Mouse (Mus musculus) heart, postnatal 14 days (tissue): ENCODE results near the gene Tecr. TPM values are rescaled to one million over a fixed set of nuclear protein-coding genes. Genes with fewer than 3 reads are reported as not detected.

Source experiments
- DNase-seq, 2 experiments: peaks; one replicate each; pipeline ENCODE4 v3.0.0; 2021 to 2022
- intact Hi-C: fragments of 180-260 bp; cut with DNase I; formaldehyde crosslinking; loops from one replicate; pipeline ENCODE4 v1.15.1; 2025
- long read RNA-seq, 2 experiments: library from polyadenylated mRNA; stranded (forward); transcript quantifications; one replicate each; pipeline ENCODE4 v2.0.0; 2021
- total RNA-seq, 2 experiments: library from RNA; stranded (reverse); gene quantifications; 2 replicates each; pipeline ENCODE4 v1.2.3; 2021

The Tecr gene
- total RNA-seq = 100 to 1,000 TPM; 184 to 210 TPM
- long read RNA-seq, experiment 1, transcript Tecr-201 (13 exons, 1,158 nt) = major isoform, 204 of 366 reads
- long read RNA-seq, experiment 1, transcript Tecr-203 (12 exons, 1,120 nt) = minor isoform, 71 of 366 reads
- long read RNA-seq, experiment 1, partial matches to known transcripts = 76 of 366 reads
- long read RNA-seq, experiment 1, other reads (novel, unspliced or antisense) = 14 of 366 reads
- long read RNA-seq, experiment 2, transcript Tecr-201 (13 exons, 1,158 nt) = major isoform, 156 of 279 reads
- long read RNA-seq, experiment 2, transcript Tecr-203 (12 exons, 1,120 nt) = minor isoform, 65 of 279 reads
- long read RNA-seq, experiment 2, partial matches to known transcripts = 45 of 279 reads
- long read RNA-seq, experiment 2, other reads (novel, unspliced or antisense) = 13 of 279 reads

- DNase-seq = peak; percentile 100
- intact Hi-C loops = loop anchor here (2.0 to 5.0 kb wide), 2 partner anchors 41 to 43 kb away; partner anchors contain the start of gene Ndufb7
Measured at GRCm38 (mm10) chr8:83607661-83608397, at the start of gene Tecr, which contains the start of gene Dnajb1. TSS of gene Tecr (minus strand) at chr8:83607971. TSS of gene Dnajb1 (plus strand) at chr8:83608193.

- intact Hi-C loops = no loop called here
- no peak for DNase-seq
Measured at GRCm38 (mm10) chr8:83656484-83657246, 48.9 kb upstream of the Tecr start.

- no peak for DNase-seq
- intact Hi-C loops = no loop called here
Measured at GRCm38 (mm10) chr8:83656043-83656442, 48.3 kb upstream of the Tecr start.

DNA sequence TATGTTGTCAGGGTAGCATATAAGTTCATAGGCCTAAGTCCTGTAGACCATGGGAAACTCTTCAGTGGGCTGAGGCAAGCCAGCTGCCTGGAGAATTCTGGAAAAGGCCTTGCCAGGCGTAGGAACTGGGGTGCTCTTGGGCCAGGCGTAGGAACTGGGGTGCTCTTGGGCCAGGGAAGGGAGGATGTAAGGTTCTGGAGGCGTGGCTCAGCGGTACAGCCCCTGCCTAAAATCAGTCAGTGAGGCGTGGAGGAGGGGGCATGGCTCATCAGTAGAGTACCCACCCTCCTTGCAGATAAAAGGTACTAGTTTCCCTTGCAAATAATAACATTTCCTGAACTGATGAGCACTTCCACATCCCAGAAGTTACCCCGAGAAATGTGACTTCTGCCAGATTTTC, 47.0 kb upstream of the Tecr start:
- no peak for DNase-seq
- intact Hi-C loops = no loop called here

DNA sequence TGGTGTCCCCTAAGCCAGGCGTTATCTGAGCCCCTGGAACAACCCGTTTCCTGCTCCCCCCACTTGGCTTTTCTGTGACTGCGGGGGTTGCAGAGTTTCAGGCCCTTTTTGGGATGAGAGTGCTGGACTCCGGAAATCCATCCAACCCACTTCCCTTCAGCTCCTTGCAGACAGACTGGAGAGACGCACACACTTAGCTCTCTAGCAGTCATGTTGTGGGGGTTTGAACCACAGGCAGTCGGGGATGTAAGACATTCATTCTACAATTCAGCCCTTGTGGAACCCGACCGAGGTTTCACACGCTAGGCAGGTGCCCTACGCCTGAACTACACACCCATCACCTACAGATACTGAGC, 45.9 kb upstream of the Tecr start:
- intact Hi-C loops = no loop called here
- DNase-seq = no peak

- intact Hi-C loops = no loop called here
- DNase-seq = peak in 1 of 2 experiments; percentile 35
Measured at GRCm38 (mm10) chr8:83652744-83653661, 45.2 kb upstream of the Tecr start.

DNA sequence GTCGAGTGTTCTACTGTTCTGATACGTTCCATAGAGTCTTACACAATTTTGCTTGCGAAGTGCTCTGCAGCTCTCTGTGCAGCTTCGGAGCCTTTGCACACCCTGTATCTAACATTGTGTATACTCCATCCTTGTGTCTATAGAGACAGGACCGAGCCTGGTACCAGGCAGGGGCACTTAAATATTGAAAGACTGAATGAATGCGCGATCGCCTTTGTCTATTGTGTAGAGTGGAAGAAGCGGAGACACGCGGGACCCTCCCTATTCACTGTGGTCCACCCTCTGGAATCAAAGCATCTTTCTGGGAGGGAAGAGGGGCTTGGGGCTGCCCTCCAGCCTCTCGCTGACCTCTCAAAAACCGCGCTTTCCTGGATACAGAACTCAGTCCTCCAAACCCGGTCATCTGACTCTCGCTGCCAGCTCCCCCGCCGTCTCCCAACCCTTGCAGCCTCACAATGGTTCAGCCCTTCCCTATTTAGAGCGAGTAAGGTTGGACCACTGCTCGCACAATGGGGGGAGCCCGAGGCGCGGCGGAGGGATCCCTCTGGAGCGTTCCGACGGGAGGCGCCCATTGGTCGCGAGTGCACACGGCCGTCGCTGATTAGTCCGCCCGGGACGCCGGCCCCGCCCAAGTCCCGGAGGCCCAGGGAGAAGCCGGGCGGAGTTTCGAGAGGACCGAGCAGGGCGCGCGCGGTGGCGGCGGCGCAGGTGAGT, 44.4 kb upstream of the Tecr start, which contains the start of gene Gipc1:
Gipc1 (plus strand) TSS at position 648 of the 714 bp plus-strand sequence.
- intact Hi-C loops = no loop called here
- DNase-seq = peak; percentile 95

DNA sequence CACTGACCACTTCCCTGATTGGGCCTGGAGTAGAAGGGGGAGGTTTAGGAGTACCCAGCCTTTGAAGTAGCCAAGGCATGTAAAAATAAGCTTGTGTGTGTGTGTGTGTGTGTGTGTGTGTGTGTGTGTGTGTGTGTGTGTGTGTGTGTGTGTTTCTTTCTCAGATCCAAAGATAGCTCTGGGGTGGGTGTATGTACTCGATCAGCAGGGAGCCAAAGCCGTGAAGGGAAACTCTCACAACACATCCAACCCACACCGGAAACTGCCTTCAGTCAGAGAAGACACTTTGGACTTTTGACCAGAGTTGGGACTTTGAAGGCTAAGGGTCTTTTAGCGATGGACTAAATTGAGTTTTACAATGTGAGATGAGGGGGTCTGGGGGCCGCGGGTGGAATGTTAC, 41.9 kb upstream of the Tecr start:
- no peak for DNase-seq
- intact Hi-C loops = loop anchor here (2.0 kb wide), 1 partner anchor 41 kb away; the partner anchor contains the start of gene Dnajb1

DNA sequence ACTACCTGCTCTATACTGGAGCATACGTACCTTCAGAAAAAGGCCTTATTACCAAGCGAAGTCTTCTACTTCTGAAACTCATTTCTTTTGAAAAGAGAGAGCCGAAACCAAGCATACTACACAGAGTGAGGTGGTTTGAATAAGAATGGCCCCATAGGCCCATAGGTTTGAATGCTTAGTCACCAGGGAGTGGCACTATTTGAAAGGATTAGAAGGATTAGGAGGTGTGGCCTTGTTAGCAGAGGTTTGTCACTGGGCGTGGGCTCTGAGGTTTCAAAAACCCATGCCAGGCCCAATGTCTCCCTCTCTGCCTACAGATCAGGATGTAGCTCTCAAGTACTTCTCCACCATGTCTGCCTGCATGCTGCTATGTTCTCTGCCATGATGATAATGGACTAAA, 40.3 kb upstream of the Tecr start:
- no peak for DNase-seq
- intact Hi-C loops = no loop called here

DNA sequence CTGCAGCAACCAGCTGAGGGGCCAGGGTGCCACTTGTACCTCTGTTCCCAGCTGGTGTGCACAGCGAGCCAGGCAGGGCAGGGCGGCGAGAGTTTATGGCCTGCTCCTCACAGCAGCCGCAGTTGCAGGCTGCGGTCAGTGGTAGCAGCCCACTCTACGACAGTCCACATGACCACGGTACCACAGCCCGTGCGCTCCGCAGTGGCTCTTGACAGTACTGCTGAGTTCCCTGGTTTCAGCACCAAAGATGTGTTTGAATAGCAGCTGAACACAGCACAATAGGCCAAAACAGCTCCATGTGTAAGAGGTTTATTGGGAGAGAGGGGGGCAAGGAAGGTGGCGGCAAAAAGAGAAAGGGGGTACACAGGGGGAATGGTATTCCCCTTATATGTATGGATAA, 39.7 kb upstream of the Tecr start:
- intact Hi-C loops = no loop called here
- no peak for DNase-seq

GRCm38 (mm10) chr8:83639649-83640048, 31.9 kb upstream of the Tecr start:
- intact Hi-C loops = no loop called here
- DNase-seq = no peak

DNA sequence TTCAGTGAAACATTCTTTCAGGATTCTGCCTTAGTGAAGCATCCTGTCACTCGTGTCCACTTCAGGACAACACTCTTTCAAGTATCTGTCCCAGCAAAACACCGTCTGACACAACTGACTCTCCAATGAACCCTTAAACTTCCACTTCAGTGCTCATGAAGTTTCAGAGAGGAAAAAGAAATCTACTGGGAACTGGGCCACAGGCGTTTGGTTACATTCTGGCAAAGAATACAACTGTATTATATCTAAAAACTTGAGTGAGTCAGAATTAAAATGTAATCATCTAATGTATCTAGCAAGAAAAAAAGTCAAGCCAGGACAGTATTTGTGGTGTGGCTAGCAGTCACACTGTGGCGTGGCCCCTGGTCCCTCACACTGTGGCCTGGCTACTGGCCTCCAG, 31.1 kb upstream of the Tecr start:
- intact Hi-C loops = no loop called here
- no peak for DNase-seq

- no peak for DNase-seq
- intact Hi-C loops = no loop called here
Measured at GRCm38 (mm10) chr8:83632083-83632707, 24.4 kb upstream of the Tecr start.

GRCm38 (mm10) chr8:83625676-83626299, 18.0 kb upstream of the Tecr start:
- no peak for DNase-seq
- intact Hi-C loops = no loop called here

- peak; percentile 22 to 49 for DNase-seq
- intact Hi-C loops = loop anchor here (5.0 kb wide), 1 partner anchor 52 kb away; no protein-coding TSS in a partner anchor
Measured at GRCm38 (mm10) chr8:83624739-83625138, 17.0 kb upstream of the Tecr start.

- intact Hi-C loops = loop anchor here (5.0 kb wide), 1 partner anchor 51 kb away; no protein-coding TSS in a partner anchor
- no peak for DNase-seq
Measured at GRCm38 (mm10) chr8:83623549-83623948, 15.8 kb upstream of the Tecr start.

DNA sequence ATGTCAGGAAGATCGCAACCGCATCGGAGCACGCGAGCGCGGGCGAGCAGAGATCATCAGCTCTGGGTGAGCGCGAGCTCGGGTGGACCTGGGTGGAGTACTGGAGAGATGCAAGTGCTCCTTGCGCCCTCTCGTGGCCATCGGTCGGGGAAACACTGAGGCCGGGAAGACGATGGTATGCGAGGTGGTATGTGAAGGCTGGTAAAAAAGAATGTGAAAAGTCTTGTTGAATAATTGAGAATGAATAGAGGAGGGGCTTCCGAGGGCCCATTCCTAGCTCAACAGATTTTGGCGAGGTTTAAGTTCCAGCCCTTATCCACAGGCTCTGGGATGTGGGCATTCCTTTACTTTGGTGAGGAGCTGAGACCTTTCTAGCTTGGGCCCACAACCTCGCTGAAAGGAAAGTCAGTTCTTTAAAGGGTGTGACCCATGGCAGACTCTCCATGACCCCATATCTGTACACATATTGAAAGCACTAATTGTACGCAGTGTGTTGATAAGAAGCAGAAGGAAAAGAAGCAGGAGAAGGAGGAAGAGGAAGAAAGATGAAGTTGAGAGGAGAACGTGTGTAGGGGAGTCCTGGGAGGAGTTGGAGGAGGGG, 14.7 kb upstream of the Tecr start:
- intact Hi-C loops = loop anchor here (5.0 kb wide), 1 partner anchor 50 kb away; no protein-coding TSS in a partner anchor
- peak; percentile 87 to 90 for DNase-seq
